Mouse (Mus musculus): Measurements from ENCODE around the gene Arsg.
"Not testable (repeated sequence)": the region's sequence is repeated elsewhere in the genome, so short reads cannot be mapped to it uniquely, and the experiment has no call there.

Gene Arsg

DNA sequence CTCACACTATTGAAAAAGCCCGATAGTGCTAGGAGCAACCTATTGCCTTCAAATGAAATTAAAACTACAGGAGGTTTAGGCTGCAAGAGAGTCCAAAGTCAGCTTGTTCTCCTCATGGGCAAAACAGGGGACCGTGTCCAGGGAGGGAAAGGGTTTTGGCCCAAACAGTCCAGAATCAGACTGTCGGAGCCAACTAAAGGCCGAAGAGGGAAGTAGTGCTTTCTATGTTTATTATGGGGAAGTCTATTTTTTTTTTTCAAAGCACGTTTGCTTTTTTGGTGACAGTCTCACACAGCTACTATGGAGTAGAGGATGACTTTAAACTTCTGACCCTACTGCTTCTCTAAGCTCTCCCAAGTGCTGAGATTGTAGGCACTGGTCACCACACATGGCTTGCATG, 5.0 kb upstream of the Arsg start:
- no peak for DNase-seq (ENCODE audit: low spot score in 2 of 2)

GRCm38 (mm10) chr11:109470170-109470569, 3.0 kb upstream of the Arsg start:
- no peak for DNase-seq (ENCODE audit: low spot score in 2 of 2)

DNA sequence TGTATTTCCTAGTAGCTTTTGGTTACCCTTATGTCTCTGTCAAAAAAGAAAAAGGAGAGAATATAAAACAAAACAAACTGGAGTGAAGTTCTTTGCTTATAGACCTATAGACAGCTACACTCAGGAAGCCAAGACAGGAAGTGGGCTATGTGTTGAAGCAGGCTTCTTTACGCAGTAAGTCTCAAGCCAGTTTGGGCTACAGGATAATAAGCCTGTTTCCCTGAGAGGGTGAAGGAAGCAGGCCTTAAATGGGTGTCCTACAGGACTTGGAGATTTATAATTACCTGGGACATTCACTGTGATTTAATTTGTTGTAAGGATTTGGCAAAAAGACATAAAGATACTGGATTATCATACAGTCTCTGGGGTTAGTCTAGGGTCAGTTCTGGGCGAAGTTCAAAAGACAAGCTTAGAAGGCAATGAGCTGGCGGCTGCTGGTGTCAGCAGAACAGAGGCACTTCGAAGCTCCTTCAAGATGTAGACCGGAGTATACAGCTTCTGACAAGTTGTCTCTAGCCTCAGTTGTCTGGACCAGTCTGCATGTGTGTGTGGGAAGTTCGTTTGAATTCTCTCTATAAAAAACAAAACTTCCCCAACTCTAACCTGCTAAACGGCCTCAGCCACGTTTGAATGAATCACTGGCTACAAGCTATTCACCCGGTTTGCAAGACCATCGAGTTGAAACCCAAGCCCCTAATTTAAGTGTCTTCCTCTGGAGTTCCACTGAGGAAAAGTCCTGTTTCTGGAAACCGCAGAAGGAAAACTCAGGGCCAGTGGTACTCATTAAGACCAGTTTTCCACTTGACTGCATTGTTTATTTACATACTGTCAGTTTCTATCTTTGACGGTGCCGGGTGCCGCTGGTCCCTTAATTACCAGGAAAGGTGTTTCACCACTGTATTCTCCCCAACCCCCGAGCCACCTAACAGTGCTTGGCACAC, 2.0 kb upstream of the Arsg start:
- peak; percentile 32 to 47 for DNase-seq (ENCODE audit: low spot score in 2 of 2)

DNA sequence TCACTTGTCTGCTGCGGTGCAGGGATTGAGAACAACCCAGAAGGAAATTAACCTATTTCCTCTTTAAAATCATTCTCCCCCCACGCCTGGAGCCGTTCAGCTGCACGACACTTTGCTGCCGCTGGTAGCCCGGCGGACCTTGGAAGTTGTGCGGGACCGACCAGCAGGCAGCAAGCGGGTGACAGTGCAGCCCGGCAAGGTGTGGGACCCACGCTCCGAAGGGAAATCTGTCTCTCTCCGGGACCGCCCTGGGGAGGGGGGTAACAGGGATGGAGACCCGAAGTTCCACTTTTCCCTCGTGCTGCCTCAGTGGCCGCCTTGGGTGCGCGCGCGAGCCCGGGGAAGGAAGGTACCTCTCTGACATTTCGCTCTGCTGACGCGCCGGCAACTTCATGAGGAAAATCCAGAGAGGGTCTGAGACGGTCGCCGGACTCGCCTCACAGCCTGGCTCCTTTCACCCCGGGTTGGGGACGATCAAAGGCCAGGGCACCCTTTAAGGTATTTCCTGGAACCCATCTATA, 943 bp upstream of the Arsg start:
- DNase-seq (ENCODE audit: low spot score in 2 of 2) = peak; percentile 50 to 51

DNA sequence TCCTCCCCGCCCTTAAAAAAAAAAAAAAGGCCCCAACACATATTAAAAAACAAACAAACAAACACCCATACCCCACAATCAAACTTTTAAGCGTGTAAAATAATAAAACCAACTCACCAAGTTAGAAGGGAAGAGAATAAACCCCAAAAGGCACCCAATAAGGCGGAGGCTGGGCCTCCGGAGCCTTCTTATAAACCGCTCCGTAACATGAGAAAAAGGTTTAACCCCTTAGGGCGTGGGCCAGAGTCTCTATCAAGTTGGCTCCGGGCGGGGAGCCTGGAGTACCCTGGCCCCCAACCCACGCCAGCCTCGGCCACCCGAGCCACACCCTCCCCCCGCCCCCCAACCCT, 378 bp upstream of the Arsg start:
- DNase-seq (ENCODE audit: low spot score in 2 of 2) = no peak

DNA sequence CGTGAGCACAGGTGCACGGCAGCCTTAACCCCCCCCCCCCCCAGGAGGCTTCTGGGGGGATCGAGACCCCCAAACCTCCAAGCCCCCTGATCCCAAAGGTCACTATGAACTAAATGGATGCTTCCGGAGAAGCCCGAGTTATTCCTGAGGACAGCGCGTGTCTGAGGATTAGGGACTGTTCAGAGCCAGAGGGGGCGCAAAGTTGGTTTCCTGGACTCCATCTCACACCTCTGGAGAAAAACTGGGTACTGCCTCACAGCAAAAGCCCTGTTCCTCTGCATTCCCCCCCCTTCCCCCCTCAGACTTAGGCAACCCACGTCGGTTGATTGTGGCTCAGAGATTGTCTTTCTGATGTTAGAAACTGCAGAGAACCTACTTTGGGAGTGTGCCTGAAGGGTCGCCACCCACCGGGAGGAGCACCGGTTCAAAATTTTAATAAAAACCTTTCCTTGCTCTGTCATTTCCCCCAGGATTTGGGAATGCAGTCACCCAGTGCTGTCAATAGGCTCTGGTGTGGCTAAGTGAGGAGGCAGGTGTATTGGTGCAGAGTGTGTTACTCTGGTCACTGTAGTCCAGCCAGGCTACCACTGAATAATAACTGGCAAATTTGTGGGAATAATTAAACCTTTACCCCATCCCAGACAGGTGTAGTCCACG, 1.0 kb downstream of the Arsg start:
- no peak for DNase-seq (ENCODE audit: low spot score in 2 of 2)

DNA sequence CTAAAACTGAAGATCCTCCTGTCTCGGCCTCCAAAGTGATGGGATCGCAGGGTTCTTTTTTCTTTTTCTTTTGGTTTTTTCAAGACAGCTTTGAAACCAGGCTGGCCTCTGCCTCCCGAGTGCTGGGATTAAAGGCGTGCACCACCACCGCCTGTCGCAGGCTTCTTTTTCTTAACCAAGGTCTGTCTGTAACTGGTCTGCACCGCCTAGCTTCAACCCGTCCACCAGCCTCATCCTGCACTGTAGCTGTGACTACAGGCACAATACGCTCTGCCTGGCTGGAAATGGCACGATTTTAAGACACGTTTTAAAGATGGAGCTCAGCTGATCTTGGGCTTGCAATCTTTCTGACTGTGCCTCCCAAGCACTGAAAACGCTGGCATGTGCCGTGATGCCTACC, 1.7 kb downstream of the Arsg start:
- no peak for DNase-seq (ENCODE audit: low spot score in 2 of 2)

- DNase-seq (ENCODE audit: low spot score in 2 of 2) = no peak
These were observed 2.5 kb downstream of the Arsg start for GRCm38 (mm10) chr11:109475717-109476116.

DNA sequence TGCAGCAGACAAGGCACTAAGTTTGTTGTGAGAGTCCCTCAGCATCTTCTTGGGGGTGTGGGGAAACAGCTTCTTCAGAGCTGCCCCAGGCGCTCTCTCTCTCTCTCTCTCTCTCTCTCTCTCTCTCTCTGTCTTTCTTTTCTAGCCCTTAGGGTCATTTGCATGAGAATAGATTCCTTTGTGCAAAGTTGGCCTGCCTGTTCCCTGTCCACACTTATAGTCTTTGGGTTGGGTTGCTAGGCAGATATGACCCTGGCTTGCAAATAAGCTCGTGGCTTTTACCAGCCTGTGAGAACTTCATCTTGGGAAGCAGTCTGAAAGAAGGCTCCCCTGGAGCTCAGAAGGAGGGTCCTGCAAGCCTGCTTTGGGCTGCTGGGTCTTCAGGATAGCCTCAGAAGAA, 3.1 kb downstream of the Arsg start:
- DNase-seq (ENCODE audit: low spot score in 2 of 2) = no peak

GRCm38 (mm10) chr11:109476653-109477052, 3.5 kb downstream of the Arsg start:
- no peak for DNase-seq (ENCODE audit: low spot score in 2 of 2)

DNA sequence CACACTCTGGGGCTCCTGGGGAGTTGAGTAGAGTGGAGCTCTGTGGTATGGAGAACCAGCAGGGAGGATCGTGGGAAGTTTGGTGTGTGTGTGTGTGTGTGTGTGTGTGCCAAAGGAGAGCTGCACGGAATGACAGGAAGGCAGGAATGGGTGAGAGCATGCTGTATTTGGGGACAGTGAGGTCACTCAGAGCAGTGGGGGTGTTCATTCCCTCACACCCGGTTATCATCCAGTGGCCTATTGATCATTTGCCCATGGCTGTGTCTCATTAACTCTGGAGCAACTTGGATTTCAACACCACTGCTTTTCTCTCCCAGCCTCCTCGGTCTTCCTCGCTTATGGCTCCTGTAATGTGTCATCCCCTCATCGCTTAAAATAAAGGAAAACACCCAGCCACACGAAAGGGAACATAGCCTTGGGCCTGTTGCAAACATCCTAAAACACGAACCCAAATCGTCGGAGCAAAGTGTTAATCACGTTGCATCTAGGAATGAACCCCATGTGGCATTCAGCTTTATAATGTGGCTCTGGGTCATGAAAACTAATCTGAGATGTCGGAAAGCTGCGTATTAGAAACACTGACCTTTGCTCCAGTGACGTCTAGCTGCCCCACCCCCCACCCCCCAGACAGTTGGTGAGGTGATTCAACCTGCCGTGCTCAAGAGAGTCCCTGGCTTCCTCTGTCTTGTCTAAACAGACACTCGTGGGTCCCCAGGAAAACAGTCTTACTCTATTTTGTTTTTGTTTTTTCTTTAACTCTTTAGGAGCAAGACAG, 4.6 kb downstream of the Arsg start:
- DNase-seq (ENCODE audit: low spot score in 2 of 2) = no peak

DNA sequence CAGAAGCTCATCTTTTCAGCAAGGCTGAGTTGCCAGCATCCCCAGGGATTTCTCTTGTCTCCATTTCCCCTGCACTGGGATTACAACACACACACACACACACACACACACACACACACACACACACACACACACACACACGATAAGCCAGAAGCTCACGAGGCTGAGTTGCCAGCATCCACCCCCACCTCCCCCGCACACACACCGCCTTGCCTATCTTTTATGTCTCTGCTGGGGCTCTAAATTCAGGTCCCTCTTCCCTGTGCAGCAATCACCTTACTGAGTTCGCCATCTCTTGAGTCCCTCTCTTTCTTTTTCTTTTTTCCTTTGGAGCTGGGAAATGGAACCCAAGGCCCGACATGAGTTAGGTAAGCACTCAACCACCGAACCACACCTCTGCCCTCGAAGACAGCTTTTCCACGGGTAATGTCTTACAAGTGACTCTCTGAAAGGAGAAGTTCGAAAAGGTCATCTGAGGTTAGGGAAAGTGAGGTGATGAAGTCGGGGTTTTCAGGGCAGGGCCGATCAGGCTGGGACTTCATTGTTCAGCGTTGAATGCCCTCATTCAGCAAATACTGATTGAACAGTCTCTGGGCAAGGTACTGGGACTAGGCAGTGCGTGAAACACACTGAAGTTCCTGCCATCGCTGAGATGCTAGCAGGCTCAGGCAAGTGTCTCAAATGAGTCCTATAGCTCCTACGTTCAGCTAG, 6.6 kb downstream of the Arsg start:
- no peak for DNase-seq (ENCODE audit: low spot score in 2 of 2)

DNA sequence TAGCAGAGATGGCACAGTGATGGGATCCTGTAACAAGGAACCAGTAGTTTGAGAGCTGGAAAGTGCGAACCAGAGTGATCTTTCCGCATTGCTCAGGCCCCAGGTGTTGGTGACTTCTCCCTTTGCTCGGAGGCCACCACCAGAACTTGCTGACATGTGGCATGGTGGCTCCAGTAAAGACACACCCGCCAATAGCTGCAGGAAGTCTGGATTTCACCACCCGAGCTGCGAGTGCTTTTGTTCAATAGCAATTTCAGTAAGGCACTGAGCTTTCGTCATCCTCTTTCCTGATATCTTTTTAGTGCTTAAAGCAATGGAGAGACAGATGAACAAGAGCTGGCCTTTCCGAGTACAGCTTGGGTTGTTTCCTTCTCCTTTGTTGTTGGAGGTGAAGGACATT, 7.3 kb downstream of the Arsg start:
- DNase-seq (ENCODE audit: low spot score in 2 of 2) = no peak

- DNase-seq (ENCODE audit: low spot score in 2 of 2) = no peak
These were observed 12.3 kb downstream of the Arsg start for GRCm38 (mm10) chr11:109485398-109486045.

- no peak for DNase-seq (ENCODE audit: low spot score in 2 of 2)
These were observed 13.9 kb downstream of the Arsg start for GRCm38 (mm10) chr11:109487111-109487510.

- no peak for DNase-seq (ENCODE audit: low spot score in 2 of 2)
These were observed 15.0 kb downstream of the Arsg start for GRCm38 (mm10) chr11:109487991-109488684.

GRCm38 (mm10) chr11:109489763-109490162, 16.6 kb downstream of the Arsg start:
- DNase-seq (ENCODE audit: low spot score in 2 of 2) = no peak

DNA sequence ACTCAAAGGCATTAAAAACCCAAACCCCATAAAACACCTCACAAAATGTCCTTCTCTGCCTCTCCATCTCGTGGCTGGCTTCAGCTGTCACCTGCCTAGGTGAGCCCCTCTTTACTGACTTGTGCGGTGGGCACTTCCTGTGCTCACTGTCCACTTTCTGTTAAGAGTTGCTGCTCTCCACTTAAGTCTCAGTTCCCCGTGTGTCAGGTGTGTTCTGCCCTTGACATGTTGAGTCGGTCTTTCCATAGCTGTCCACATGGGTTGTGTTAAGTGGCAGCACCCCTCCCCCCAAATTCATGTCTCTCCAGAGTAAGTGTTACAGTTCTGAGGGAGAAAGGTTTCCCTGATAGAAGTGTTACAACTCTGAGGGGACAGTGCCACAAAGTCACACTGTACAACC, 18.7 kb downstream of the Arsg start:
- no peak for DNase-seq (ENCODE audit: low spot score in 2 of 2)

- DNase-seq (ENCODE audit: low spot score in 2 of 2) = not testable (repeated sequence)
These were observed 19.8 kb downstream of the Arsg start for GRCm38 (mm10) chr11:109492847-109493464.
